Mouse (Mus musculus): Measurements from ENCODE around the gene Phlpp1.

DNA sequence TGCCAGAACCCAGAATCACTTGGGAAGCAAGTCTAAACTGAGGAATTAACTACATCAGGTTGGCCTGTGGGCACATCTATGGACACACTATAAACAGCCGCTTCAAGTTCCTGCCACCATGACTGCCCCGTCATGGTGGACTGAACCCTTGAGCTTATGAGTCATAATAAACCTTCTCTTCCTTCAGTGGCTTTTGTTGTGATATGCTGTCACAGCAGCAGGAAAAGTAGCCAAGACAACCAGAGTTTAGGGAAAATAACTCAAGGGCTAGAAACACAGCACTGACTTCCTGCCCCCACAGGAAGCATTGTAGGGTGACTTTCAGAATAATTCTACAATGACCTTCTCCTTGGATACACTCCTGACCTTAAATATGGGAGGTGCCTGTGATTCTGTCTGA, 27.0 kb upstream of the Phlpp1 start:
- TF ChIP-seq GATA1 (IDR thresholded peaks at IDR 0.05; ENCODE audit: borderline replicate concordance, low read length), result no peak
- no peak for TF ChIP-seq FLI1 (IDR thresholded peaks at IDR 0.05; ENCODE audit: low read length)
